Mouse (Mus musculus): ENCODE measurements around the gene Lgals2. TPM values are rescaled to one million over a fixed set of nuclear protein-coding genes. Genes with fewer than 3 reads are reported as not detected.

The Lgals2 gene
- polyA plus RNA-seq, 1 experiment from 2014 or later = 3.4 TPM

- peak; percentile 36 for DNase-seq
- WGBS (ENCODE audit: insufficient replicate concordance) = 50% methylated on average over 14 of the region's 14 CpGs
- H3K4me2 ChIP-seq (ENCODE audit: low read depth, low read length) = 0 out of 2 replicates have a peak overlapping the region, but pooled peaks have one; percentile 10
Measured at GRCm38 (mm10) chr15:78832701-78833123, 22.6 kb downstream of the Lgals2 start.

DNA sequence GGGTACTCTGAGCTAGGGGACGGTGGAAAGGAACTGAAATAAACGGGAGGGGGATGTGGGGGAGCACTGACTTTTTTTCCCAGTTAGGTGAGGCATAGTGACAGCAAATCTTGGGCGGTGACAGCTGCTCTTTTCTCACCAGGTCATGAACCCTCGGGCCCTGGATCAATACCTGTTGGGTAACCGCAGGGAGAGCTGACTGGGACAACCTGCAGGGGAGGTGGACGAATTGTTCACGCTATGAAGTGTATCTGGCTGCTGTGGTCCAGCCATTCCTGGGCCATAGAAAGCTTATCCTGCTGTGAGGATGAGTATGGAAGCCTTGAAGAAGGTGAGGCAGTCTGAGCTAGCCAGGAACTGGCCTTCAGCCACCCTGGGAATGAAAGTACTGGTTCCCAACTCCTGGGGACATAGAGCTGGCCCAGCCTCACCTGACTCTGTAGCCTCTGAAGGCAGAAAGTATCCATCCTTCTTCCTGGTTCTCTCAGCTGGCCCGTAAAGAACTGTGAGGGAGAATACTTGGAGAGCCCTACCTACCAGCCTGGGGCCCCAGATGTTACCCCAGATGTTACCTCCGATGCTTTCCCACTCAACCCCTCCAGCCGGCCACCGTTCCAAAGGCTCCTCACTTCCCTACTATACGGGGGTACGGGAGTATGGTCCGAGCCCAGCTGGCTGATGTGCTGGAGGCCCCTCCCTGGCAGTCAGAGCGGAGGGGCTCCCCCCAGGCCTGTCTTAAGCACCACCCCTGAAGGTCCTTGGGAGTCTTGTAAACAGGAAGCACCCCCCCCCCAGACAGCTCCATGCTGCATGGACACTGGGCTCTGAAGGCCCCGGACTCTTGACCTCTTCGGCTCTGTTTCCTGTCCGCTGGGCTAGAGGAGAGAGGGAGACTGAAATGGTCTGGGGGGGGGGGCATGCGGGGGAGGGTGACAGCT is 23.3 kb downstream of the Lgals2 start:
- Histone ChIP-seq H3K4me3 (ENCODE audit: low read depth, low read length) (no peak overlapping the region), H3K27ac (ENCODE audit: low read depth) (peak overlapping the region; percentile 83), H3K4me1 (ENCODE audit: insufficient read depth) (peaks cover 25% of the 10 kb centered on the region), H3K9ac (replicated peaks) (peak overlapping the region; percentile 31; the same call in 1 of the 2 replicates), H3K27me3 (ENCODE audit: insufficient read depth, low read length) (no peaks in the 10 kb centered on the region), H3K36me3 (replicated peaks; ENCODE audit: insufficient read depth, low read length) (no peaks in the 10 kb centered on the region), H3K9me3 (ENCODE audit: low read length) (no peaks in the 10 kb centered on the region), H3K4me2 (ENCODE audit: low read depth, low read length) (peak overlapping the region; percentile 10)
- ATAC-seq (peak; percentile 70), DNase-seq (peak; percentile 80)
- TF ChIP-seq CTCF (IDR thresholded peaks at IDR 0.05; ENCODE audit: low read depth) = no peak
- no peak for TF ChIP-seq EP300 (IDR thresholded peaks at IDR 0.05; ENCODE audit: low read depth)
- WGBS (ENCODE audit: insufficient replicate concordance) = 49% methylated on average over 17 of the region's 19 CpGs

More at GRCm38 (mm10) chr15:78832701-78833123, 22.6 kb downstream of the Lgals2 start:
- Histone ChIP-seq H3K27ac (ENCODE audit: low read depth) (peak overlapping the region; percentile 83), H3K4me1 (ENCODE audit: insufficient read depth) (peaks cover 25% of the 10 kb centered on the region), H3K36me3 (replicated peaks; ENCODE audit: insufficient read depth, low read length) (no peaks in the 10 kb centered on the region), H3K9me3 (ENCODE audit: low read length) (no peaks in the 10 kb centered on the region), H3K4me3 (ENCODE audit: low read depth, low read length) (no peak overlapping the region), H3K27me3 (ENCODE audit: insufficient read depth, low read length) (no peaks in the 10 kb centered on the region), H3K9ac (replicated peaks) (no peak overlapping the region)
- TF ChIP-seq EP300 (IDR thresholded peaks at IDR 0.05; ENCODE audit: low read depth) (no peak), CTCF (IDR thresholded peaks at IDR 0.05; ENCODE audit: low read depth) (no peak)
- peak; percentile 28 for ATAC-seq

DNA sequence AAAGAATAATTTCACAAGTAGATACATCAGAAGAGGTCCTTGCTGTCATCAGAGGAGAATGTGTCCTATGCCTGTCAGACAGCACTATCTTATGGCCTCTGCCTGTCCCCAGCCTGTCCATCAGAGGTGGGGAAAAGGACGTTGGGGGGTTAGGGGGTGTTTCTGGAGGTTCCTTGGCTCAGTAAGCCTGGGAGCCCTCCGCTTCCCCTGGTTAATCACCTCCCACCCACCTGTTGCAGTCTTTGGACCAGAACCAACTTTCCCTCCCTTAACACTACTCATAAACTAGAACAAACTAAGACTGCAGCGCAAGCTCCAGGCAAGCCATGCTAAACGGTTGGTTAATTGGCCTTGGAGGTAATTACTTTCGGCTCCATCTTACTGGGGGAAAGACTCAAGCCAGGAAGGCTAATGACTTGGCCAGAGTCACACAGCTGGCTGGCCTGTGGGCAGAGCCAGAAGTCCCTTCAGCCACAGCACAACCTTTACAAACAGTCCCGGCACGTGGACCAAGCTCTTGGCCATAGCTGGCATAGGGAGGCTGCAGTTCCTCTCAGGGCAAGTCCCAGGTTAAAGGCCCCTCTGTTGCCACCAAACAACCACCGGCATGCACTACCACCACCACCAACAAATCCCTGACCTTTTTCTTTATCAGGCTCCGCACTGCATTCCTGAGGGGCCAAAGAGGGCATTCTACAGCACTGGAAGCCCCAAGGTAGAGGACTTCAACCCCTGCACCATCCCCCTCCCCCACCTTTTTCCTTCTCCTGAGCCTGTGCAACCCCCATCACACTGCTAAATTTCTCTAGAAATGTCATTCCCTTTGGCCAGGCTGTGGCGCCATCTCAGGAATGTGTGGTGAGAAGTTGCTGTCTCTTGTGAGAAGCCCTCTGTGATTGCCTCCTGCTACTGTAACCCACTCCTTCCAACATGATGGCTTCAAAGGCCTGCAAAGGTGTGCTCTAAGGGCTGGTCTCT is 24.3 kb downstream of the Lgals2 start:
- Histone ChIP-seq H3K36me3 (replicated peaks; ENCODE audit: insufficient read depth, low read length) (no peaks in the 10 kb centered on the region), H3K27me3 (ENCODE audit: insufficient read depth, low read length) (no peaks in the 10 kb centered on the region), H3K27ac (ENCODE audit: low read depth) (no peak overlapping the region), H3K9ac (replicated peaks) (no peak overlapping the region), H3K4me2 (ENCODE audit: low read depth, low read length) (0 out of 2 replicates have a peak overlapping the region, but pooled peaks have one; percentile 10), H3K4me1 (ENCODE audit: insufficient read depth) (peaks cover 25% of the 10 kb centered on the region), H3K9me3 (ENCODE audit: low read length) (no peaks in the 10 kb centered on the region), H3K4me3 (ENCODE audit: low read depth, low read length) (no peak overlapping the region)
- 63% methylated on average over 10 of the region's 10 CpGs for WGBS (ENCODE audit: insufficient replicate concordance)
- DNase-seq (no peak), ATAC-seq (no peak)
- peak; percentile 15; the same call in 1 of the 2 replicates for TF ChIP-seq CTCF (IDR thresholded peaks at IDR 0.05; ENCODE audit: low read depth)
- no peak for TF ChIP-seq EP300 (IDR thresholded peaks at IDR 0.05; ENCODE audit: low read depth)

DNA sequence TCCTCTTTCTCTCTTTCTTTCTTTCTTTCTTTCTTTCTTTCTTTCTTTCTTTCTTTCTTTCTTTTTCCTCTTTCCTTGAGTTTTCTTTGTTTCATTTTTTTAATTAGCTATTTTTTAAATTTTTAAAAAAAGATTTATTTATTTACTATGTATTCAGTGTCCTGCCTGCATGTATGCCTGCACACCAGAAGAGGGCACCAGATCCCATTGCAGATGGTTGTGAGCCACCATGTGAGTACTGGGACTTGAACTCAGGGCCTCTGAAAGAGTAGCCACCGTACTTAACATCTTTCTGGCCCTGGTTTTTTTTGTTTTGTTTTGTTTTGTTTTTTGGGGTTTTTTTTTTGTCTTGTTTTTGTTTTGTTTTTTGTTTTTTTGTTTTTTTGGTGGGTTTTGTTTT is 25.7 kb downstream of the Lgals2 start:
- H3K36me3 ChIP-seq (replicated peaks; ENCODE audit: insufficient read depth, low read length) = no peaks in the 10 kb centered on the region
- H3K27me3 ChIP-seq (ENCODE audit: insufficient read depth, low read length) = no peaks in the 10 kb centered on the region
- no peak overlapping the region for H3K4me3 ChIP-seq (ENCODE audit: low read depth, low read length)
- H3K4me1 ChIP-seq (ENCODE audit: insufficient read depth) = peaks cover 16% of the 10 kb centered on the region
- no peaks in the 10 kb centered on the region for H3K9me3 ChIP-seq (ENCODE audit: low read length)
- TF ChIP-seq EP300 (IDR thresholded peaks at IDR 0.05; ENCODE audit: low read depth) (no peak), CTCF (IDR thresholded peaks at IDR 0.05; ENCODE audit: low read depth) (peak; percentile 39)
- H3K4me2 ChIP-seq (ENCODE audit: low read depth, low read length) = no peak overlapping the region
- 73% methylated on average over 1 of the region's 1 CpGs for whole genome bisulfite sequencing (ENCODE audit: insufficient replicate concordance)
- ATAC-seq (no peak), DNase-seq (no peak)
- H3K27ac ChIP-seq (ENCODE audit: low read depth) = no peak overlapping the region
- no peak overlapping the region for H3K9ac ChIP-seq (replicated peaks)

GRCm38 (mm10) chr15:78828315-78828714 is 27.0 kb downstream of the Lgals2 start:
- Histone ChIP-seq H3K27me3 (ENCODE audit: insufficient read depth, low read length) (no peaks in the 10 kb centered on the region), H3K9ac (replicated peaks) (no peak overlapping the region), H3K4me2 (ENCODE audit: low read depth, low read length) (no peak overlapping the region), H3K9me3 (ENCODE audit: low read length) (no peaks in the 10 kb centered on the region), H3K4me1 (ENCODE audit: insufficient read depth) (peaks cover 16% of the 10 kb centered on the region), H3K36me3 (replicated peaks; ENCODE audit: insufficient read depth, low read length) (no peaks in the 10 kb centered on the region), H3K27ac (ENCODE audit: low read depth) (no peak overlapping the region), H3K4me3 (ENCODE audit: low read depth, low read length) (no peak overlapping the region)
- ATAC-seq (no peak), DNase-seq (no peak)
- WGBS (ENCODE audit: insufficient replicate concordance) = 38% methylated on average over 5 of the region's 5 CpGs
- TF ChIP-seq EP300 (IDR thresholded peaks at IDR 0.05; ENCODE audit: low read depth) (no peak), CTCF (IDR thresholded peaks at IDR 0.05; ENCODE audit: low read depth) (peak; percentile 20; the same call in 1 of the 2 replicates)
